Mouse (Mus musculus) cerebellum, adult 2 months (tissue): Measurements from ENCODE around the gene Cdh18. TPM values are rescaled to one million over a fixed set of nuclear protein-coding genes. Genes with fewer than 3 reads are reported as not detected.

Source experiments
- DNase-seq, 2 experiments: peaks; one replicate each; pipeline ENCODE4 v3.0.0; 2021
- H3K27ac ChIP-seq: fragments of 200-500 bp; 2 replicates; pipeline ENCODE4 v1.5.1; 2012; ENCODE audit warnings: low read length, control low read depth, inconsistent platforms; ENCODE audit not compliant: insufficient read depth
- H3K27me3 ChIP-seq: fragments of 200-500 bp; 2 replicates; pipeline ENCODE4 v1.6.1; 2012; ENCODE audit warnings: inconsistent platforms, mild to moderate bottlenecking, low read length, moderate library complexity; ENCODE audit not compliant: control insufficient read depth, insufficient read depth
- H3K4me1 ChIP-seq: fragments of 200-500 bp; 2 replicates; pipeline ENCODE4 v1.6.1; 2011; ENCODE audit warnings: low read length; ENCODE audit not compliant: control insufficient read depth, insufficient read depth
- H3K4me3 ChIP-seq: fragments of 200-500 bp; replicated peaks from 2 replicates; pipeline ENCODE3; 2011; ENCODE audit warnings: mild to moderate bottlenecking, low read depth, low read length, control low read depth; ENCODE audit not compliant: insufficient read depth
- CTCF ChIP-seq: fragments of 200-500 bp; IDR thresholded peaks from 2 replicates; pipeline ENCODE4 v1.5.1; 2011; ENCODE audit warnings: low read depth, mild to moderate bottlenecking, control low read depth, low read length, moderate library complexity, borderline replicate concordance; ENCODE audit not compliant: insufficient read depth
- POLR2A ChIP-seq: fragments of 200-500 bp; IDR thresholded peaks from 2 replicates; pipeline ENCODE4 v1.6.1; 2011; ENCODE audit warnings: low read length, control low read depth, borderline replicate concordance; ENCODE audit not compliant: insufficient read depth
- WGBS: fragments of 180-500 bp; shearing (Covaris S2); methylation state at CpG from one replicate; pipeline ENCODE4 v1.1.7; 2018; 5-methylcytosine and 5-hydroxymethylcytosine counted together
- polyA plus RNA-seq: library from polyadenylated mRNA; depleted of rRNA; stranded (reverse); fragments of >200 nt; gene quantifications from 2 replicates; pipeline ENCODE4 v1.2.3, GENCODE M21; 2012

The Cdh18 gene
- polyA plus RNA-seq, 1 experiment = 39.7 TPM

GRCm38 (mm10) chr15:22980136-22980535 is 431.3 kb downstream of the Cdh18 start:
- no peaks in the 10 kb centered on the region for H3K4me1 ChIP-seq
- no peak overlapping the region for H3K4me3 ChIP-seq
- no peak overlapping the region for H3K27ac ChIP-seq
- no peaks in the 10 kb centered on the region for H3K27me3 ChIP-seq
- no peak for DNase-seq
- TF ChIP-seq POLR2A = no peak
- 90% methylated on average over 5 of the region's 5 CpGs for WGBS

DNA sequence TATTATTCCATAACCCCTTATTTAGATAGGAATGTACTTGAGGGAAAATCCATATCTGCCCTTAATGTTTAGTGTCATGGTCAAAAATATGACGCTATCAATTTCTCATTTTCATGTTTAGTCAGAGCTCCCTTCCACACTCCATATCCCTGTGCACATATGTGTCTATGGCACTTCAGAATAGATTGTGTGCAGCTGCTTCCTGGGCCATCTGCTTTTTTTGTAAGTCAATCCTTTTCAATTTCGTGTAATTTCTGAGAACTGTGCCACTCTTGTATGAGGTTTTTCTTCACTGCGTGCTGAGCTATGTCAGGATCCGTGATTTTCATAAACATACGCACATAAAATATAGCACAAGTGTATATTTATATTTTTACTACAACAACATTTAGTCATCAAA is 435.8 kb downstream of the Cdh18 start:
- no peaks in the 10 kb centered on the region for H3K27me3 ChIP-seq
- DNase-seq = no peak
- WGBS = 79% methylated on average over 5 of the region's 5 CpGs

GRCm38 (mm10) chr15:23016680-23017079 is 467.9 kb downstream of the Cdh18 start:
- DNase-seq = no peak
- TF ChIP-seq POLR2A (no peak), CTCF (no peak)
- no peak overlapping the region for H3K27ac ChIP-seq
- H3K27me3 ChIP-seq = no peaks in the 10 kb centered on the region
- no peaks in the 10 kb centered on the region for H3K4me1 ChIP-seq
- no peak overlapping the region for H3K4me3 ChIP-seq
- WGBS = 72% methylated on average over 5 of the region's 5 CpGs

More for the DNA sequence above, 435.8 kb downstream of the Cdh18 start:
- no peak for TF ChIP-seq POLR2A
- TF ChIP-seq CTCF = no peak
- no peak overlapping the region for H3K27ac ChIP-seq
- H3K4me1 ChIP-seq = no peaks in the 10 kb centered on the region
- H3K4me3 ChIP-seq = no peak overlapping the region

DNA sequence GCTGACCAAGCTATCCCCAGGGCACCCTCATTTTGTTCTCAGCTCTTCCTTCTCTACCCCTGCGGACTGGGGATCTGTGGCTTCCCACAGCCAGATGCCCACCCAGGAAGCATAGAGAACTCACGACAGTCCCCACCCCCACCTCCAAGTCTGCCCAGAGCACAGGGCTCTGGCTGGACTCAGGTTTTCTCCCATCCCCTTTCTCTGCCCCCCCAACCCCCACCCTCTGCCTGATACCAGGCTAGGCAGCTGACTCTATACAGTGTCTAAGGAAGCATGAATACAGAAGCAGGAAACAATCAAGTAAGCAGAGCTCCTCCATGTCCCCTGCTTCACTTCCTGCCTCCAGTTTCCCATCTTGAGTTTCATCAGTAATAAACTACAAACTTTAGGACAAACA is 472.3 kb downstream of the Cdh18 start:
- H3K4me1 ChIP-seq = no peaks in the 10 kb centered on the region
- WGBS = 58% methylated on average over 2 of the region's 2 CpGs
- no peak for DNase-seq
- H3K4me3 ChIP-seq = no peak overlapping the region
- TF ChIP-seq CTCF (no peak), POLR2A (no peak)
- no peak overlapping the region for H3K27ac ChIP-seq
- no peaks in the 10 kb centered on the region for H3K27me3 ChIP-seq

- H3K4me1 ChIP-seq = no peaks in the 10 kb centered on the region
- no peak overlapping the region for H3K27ac ChIP-seq
- no peak overlapping the region for H3K4me3 ChIP-seq
- H3K27me3 ChIP-seq = no peaks in the 10 kb centered on the region
- no peak for TF ChIP-seq CTCF
- no peak for TF ChIP-seq POLR2A
- DNase-seq = no peak
Measured at GRCm38 (mm10) chr15:23022635-23023034, 473.8 kb downstream of the Cdh18 start.

- Histone ChIP-seq H3K27ac (peak overlapping the region; percentile 88), H3K4me3 (peak overlapping the region; percentile 99), H3K27me3 (no peaks in the 10 kb centered on the region), H3K4me1 (no peaks in the 10 kb centered on the region; the same call in 1 of the 2 replicates)
- TF ChIP-seq POLR2A (no peak), CTCF (no peak)
- DNase-seq = peak; percentile 78 to 79
- WGBS = 2% methylated on average over 14 of the region's 14 CpGs
Measured at GRCm38 (mm10) chr15:23035551-23036207, 486.9 kb downstream of the Cdh18 start.

DNA sequence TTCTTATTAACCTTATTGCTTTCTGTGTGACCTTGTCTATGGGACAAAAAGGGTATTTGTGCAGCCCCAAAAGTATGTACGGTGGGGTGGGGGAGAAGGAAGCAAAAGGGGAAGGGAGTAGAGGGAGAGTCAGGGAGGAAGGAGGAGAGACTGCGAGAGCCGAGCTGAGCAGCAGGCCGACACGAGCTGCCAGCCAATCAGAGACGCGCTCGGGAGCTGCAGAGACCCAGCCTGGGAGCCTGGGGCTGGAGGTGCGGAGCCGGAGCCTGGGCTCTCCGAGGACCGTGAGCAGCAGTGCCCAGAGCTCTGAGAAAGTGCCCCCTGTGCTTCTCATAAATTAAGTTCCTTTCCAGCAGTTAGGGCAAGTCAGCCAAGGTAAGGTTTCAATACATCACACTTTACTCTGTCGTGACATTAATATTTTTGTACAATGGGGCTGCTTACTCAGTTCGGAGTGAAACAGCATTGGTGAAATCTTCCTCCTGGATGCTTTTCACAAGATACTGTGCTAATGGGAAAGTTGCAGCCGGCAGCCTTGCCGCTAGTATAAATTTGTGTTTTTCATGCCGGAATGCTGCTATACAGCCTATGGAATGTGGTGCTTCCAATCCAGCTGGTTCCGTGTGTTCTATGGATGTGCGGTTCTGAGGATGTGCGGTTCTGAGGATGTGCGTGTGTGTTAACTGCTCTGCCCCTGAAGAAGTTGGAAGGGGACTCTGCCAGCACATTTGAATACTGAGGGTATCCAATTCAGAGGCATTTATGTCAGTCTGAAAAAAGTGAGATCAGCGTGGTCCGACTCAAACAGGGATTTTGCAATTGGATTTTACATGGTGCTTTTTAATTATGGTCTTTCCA is 487.6 kb downstream of the Cdh18 start:
- peak; percentile 90 to 95 for DNase-seq
- TF ChIP-seq CTCF = no peak
- peak; percentile 84 for TF ChIP-seq POLR2A
- H3K27ac ChIP-seq = peak overlapping the region; percentile 97
- no peaks in the 10 kb centered on the region; the same call in 1 of the 2 replicates for H3K4me1 ChIP-seq
- WGBS = under 1% methylated on average over 23 of the region's 23 CpGs
- H3K4me3 ChIP-seq = peak overlapping the region; percentile 99
- no peaks in the 10 kb centered on the region for H3K27me3 ChIP-seq

- Histone ChIP-seq H3K4me1 (no peaks in the 10 kb centered on the region; the same call in 1 of the 2 replicates), H3K27ac (peak overlapping the region; percentile 13; the same call in 1 of the 2 replicates), H3K27me3 (no peaks in the 10 kb centered on the region), H3K4me3 (peak overlapping the region; percentile 99)
- TF ChIP-seq CTCF (no peak), POLR2A (no peak)
- DNase-seq = peak in 1 of 2 experiments; percentile 64
Measured at GRCm38 (mm10) chr15:23037561-23037960, 488.7 kb downstream of the Cdh18 start.
